Mouse (Mus musculus) testis, adult 2 months (tissue): Measurements from ENCODE around the gene Pecr. TPM values are rescaled to one million over a fixed set of nuclear protein-coding genes. Genes with fewer than 3 reads are reported as not detected.

ENCODE experiments used
- H3K27ac ChIP-seq: fragments of 200-500 bp; 2 replicates; pipeline ENCODE4 v1.5.1; 2012; ENCODE audit warnings: low read depth, low read length; ENCODE audit not compliant: control insufficient read depth, insufficient read depth
- H3K27me3 ChIP-seq: fragments of 200-500 bp; 2 replicates; pipeline ENCODE4 v1.6.1; 2012; ENCODE audit warnings: mild to moderate bottlenecking, low read length, moderate library complexity; ENCODE audit not compliant: control insufficient read depth, insufficient read depth
- H3K36me3 ChIP-seq: fragments of 200-500 bp; 2 replicates; pipeline ENCODE4 v1.6.1; 2012; ENCODE audit warnings: mild to moderate bottlenecking, low read length; ENCODE audit not compliant: control insufficient read depth, insufficient read depth
- H3K4me1 ChIP-seq: fragments of 200-500 bp; 2 replicates; pipeline ENCODE4 v1.6.1; 2012; ENCODE audit warnings: low read length; ENCODE audit not compliant: control insufficient read depth, insufficient read depth
- H3K4me3 ChIP-seq: fragments of 200-500 bp; 2 replicates; pipeline ENCODE4 v1.5.1; 2012; ENCODE audit warnings: low read depth, mild to moderate bottlenecking, low read length, moderate library complexity, mixed read lengths; ENCODE audit not compliant: control insufficient read depth
- CTCF ChIP-seq: fragments of 200-500 bp; IDR thresholded peaks from 2 replicates; pipeline ENCODE4 v1.5.1; 2012; ENCODE audit warnings: low read depth, mild to moderate bottlenecking, inconsistent platforms, low read length, moderate library complexity; ENCODE audit not compliant: control insufficient read depth, insufficient read depth, insufficient replicate concordance
- POLR2A ChIP-seq: fragments of 200-500 bp; IDR thresholded peaks from 2 replicates; pipeline ENCODE4 v1.6.1; 2012; ENCODE audit warnings: low read depth, mild to moderate bottlenecking, inconsistent platforms, low read length, moderate library complexity; ENCODE audit not compliant: control insufficient read depth
- polyA plus RNA-seq: library from polyadenylated mRNA; depleted of rRNA; stranded (reverse); fragments of >200 nt; gene quantifications from 2 replicates; pipeline ENCODE4 v1.2.3, GENCODE M21; 2012; rRNA removed

The Pecr gene
- polyA plus RNA-seq, 1 experiment, result 1.5 TPM

DNA sequence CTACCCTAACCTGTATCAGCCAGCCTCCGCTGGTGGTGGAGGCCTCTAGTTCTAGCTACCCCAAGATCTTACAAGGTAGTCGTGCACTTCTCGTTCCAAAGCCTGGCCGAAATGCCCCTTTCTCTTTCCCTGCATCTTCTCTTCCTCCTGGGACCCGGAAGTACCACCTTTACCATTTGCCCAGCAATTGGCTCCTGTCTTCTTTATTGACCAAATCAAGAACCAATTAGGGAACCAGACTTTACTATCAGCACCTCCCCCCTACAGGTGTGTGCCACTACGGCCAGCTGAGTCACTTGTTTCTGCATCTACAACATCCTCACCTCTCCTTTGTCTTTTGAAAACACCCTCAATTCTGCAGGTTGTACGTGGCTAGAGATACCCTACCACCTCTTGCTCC is 67.4 kb downstream of the Pecr start:
- no peak overlapping the region for H3K4me3 ChIP-seq

DNA sequence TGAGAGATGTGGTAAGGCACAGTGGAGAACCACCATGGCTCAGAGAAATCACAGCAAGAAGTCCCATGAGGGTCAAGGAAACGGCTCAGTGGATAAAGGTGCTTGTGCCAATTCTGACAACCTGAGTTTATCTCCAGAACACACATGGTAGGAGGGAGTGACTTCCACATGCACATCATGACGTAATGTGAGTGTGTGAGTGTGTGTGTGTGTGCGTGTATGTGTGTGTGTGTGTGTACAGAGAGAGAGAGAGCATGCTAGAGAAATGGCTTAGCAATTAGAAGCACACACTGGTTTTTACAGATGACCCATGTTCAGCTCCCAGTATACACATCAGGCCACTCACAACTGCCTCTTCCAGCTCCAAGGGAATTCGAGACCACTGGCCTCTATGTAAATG is 68.9 kb downstream of the Pecr start:
- H3K27me3 ChIP-seq, result no peaks in the 10 kb centered on the region
- no peak overlapping the region for H3K4me3 ChIP-seq
- TF ChIP-seq POLR2A, result no peak
- no peak for TF ChIP-seq CTCF
- H3K27ac ChIP-seq, result no peak overlapping the region
- peaks cover 9% of the 10 kb centered on the region for H3K4me1 ChIP-seq
- H3K36me3 ChIP-seq, result no peaks in the 10 kb centered on the region

More for the DNA sequence above, 67.4 kb downstream of the Pecr start:
- Histone ChIP-seq H3K27me3 (no peaks in the 10 kb centered on the region), H3K36me3 (no peaks in the 10 kb centered on the region), H3K4me1 (peaks cover 3% of the 10 kb centered on the region), H3K27ac (no peak overlapping the region)
- TF ChIP-seq POLR2A (no peak), CTCF (no peak)

DNA sequence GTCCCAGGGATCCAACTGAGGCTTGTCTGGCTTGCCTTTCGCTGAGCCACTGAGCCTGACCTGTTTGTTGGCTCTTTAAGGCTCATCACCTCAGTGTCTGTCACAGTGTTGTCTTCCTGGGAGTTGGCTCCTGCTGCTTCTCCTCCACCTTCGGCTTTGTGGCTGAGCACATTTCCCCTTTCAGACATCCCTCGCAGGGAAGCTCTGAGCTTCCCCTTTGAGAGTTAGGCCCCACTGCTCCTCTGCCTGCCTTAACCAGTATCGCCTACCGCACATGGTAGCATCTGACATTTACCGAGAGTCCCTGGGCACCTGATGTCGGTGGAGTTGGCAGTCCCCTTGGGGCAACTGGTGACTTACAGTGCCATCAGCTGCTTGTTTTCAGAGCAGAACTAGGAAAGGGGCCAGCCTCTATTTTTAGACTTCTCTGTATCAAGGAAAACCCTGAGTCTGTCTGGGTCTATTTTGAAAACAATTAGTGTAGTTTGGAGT is 69.6 kb downstream of the Pecr start:
- H3K4me3 ChIP-seq, result no peak overlapping the region
- H3K36me3 ChIP-seq, result no peaks in the 10 kb centered on the region
- no peaks in the 10 kb centered on the region for H3K27me3 ChIP-seq
- peaks cover 9% of the 10 kb centered on the region for H3K4me1 ChIP-seq
- TF ChIP-seq CTCF (no peak), POLR2A (no peak)
- no peak overlapping the region for H3K27ac ChIP-seq

DNA sequence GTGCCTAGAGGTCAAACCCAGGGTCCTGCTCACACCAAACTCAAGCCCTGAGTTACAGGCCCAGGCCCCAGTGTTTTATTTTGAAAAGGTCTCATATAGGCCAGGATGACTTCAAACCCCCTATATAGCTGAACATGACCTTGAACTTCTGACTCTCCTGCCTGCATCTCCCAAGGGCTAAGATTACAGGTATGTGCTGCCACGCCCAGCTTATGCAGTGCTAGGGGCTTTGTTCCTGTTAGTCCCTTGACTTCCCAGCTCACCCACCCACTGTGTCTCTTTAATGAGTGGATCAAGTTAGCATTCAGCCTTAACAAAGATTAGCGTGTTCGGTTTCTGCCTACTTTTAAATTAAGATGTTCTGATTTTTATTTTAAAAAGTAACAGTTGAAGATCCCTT is 70.2 kb downstream of the Pecr start:
- no peak overlapping the region for H3K4me3 ChIP-seq
- H3K27ac ChIP-seq, result no peak overlapping the region
- TF ChIP-seq POLR2A (no peak), CTCF (no peak)
- no peaks in the 10 kb centered on the region for H3K27me3 ChIP-seq
- no peaks in the 10 kb centered on the region for H3K36me3 ChIP-seq
- H3K4me1 ChIP-seq, result peaks cover 9% of the 10 kb centered on the region

DNA sequence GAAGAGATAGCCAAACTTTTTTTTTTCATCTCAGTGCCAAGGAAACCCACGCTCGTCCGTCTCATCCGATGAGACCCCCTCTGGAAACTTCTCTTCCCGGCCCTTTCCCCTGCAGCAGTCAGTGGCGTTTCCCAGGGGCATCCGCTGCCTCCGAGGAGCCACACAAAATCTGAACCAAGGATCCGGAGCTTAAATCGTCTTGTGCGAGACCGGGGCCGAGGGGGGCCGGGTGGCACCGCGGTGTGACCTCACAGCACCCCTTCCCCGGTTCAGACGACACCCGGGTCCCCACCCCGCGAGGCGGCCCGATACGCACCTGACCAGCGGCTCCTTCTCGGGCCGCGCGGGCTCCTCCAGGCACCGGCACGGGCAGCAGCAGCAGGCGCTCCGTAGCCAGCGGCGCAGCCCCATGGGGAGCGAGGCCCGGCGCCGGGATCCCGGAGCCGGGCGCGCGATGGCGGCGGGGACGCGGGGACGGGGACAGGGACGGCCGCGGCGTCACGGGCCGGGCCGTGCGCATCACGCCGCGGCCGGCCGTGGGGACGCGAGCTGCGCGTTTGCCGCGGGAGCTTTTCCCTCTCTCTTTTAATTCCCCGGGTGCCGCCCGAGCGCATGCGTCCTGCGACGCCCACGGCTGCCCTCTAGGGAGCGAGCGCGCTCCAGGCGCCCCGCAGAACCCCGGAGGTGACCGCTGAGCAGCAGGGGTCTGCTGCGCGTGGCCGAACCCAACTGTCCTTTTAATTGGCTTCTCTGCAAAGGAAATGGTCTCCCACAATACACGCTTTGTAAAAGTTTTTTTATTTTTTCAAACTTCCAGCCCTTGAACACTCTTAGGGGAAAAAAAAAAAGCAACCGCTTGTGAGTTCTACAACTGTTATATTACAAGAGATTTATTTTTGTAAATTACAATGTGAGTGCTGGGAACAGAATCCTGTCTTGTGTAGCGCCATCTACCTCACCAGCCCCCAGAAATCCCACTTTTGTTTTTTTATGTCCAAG is 72.1 kb downstream of the Pecr start, which contains the start of gene Mreg:
TSS of gene Mreg (minus strand) at position 607 of the 999 bp plus-strand sequence.
- TF ChIP-seq POLR2A, result peak; percentile 42; the same call in 1 of the 2 replicates
- no peak for TF ChIP-seq CTCF
- Histone ChIP-seq H3K27ac (peak within 1 kb of the TSS; percentile 56), H3K36me3 (no peaks in the 10 kb centered on the region)

DNA sequence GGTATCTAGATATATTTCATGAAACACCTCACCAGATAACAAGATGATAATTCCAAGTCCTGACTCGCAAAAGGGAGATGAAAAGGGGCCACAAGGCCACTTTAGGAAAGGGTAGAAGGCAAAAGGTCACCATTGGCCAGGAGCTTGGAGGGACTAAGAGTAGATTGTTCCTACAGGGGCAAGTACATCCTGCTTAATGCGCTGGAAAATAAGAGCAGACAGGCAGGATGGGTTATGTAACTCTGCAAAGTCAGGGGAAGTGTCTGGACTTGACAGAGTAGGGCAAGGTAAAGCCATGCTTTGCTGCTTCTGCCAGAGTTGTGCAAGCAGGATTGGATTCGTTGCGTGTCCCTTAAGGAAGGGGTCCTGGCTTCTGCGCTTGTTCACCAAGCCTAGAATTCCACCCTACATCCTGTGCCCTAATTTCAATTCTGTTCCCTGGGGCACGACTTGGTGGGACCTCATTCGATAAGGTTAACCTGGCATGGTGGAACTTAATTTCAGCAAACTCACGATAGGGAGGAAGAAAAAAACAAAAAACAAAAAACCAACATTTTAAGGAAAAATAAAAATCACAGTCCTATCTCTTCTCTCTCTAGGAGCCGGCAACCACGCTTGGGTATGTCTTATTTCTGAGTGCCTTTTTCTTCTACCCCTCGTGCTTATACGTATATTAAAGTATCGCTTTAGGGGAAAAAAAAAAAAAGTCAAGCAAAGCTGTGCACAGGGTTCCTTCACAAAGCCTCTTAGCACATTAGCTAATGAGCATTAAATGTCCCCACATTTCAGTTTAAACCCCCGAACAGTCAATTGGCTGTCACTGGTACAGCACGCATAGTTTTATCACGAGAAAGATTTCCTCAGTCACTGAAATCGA is 73.1 kb downstream of the Pecr start:
- TF ChIP-seq POLR2A, result no peak
- no peaks in the 10 kb centered on the region for H3K27me3 ChIP-seq
- H3K27ac ChIP-seq, result peak overlapping the region; percentile 56
- H3K36me3 ChIP-seq, result no peaks in the 10 kb centered on the region
- H3K4me1 ChIP-seq, result peaks cover 9% of the 10 kb centered on the region
- peak overlapping the region; percentile 90 for H3K4me3 ChIP-seq

More for the DNA sequence above, 72.1 kb downstream of the Pecr start, which contains the start of gene Mreg:
- no peaks in the 10 kb centered on the region for H3K27me3 ChIP-seq
- peak within 1 kb of the TSS; percentile 90 for H3K4me3 ChIP-seq
- H3K4me1 ChIP-seq, result peaks cover 9% of the 10 kb centered on the region

Other genes starting within 250 kb of the Pecr start
- gene Mreg, start 72.0 kb downstream of the Pecr start, polyA plus RNA-seq, result 7.4 and 8.1 TPM in 2 replicates
- 0.08 and 0.17 TPM in 2 replicates for gene Tmem169, start 55 bp upstream of the Pecr start, polyA plus RNA-seq
- 3.2 and 3.7 TPM in 2 replicates for gene Xrcc5, start 23.1 kb upstream of the Pecr start, polyA plus RNA-seq